Mouse (Mus musculus): ENCODE results near the gene Nt5c3b.

DNA sequence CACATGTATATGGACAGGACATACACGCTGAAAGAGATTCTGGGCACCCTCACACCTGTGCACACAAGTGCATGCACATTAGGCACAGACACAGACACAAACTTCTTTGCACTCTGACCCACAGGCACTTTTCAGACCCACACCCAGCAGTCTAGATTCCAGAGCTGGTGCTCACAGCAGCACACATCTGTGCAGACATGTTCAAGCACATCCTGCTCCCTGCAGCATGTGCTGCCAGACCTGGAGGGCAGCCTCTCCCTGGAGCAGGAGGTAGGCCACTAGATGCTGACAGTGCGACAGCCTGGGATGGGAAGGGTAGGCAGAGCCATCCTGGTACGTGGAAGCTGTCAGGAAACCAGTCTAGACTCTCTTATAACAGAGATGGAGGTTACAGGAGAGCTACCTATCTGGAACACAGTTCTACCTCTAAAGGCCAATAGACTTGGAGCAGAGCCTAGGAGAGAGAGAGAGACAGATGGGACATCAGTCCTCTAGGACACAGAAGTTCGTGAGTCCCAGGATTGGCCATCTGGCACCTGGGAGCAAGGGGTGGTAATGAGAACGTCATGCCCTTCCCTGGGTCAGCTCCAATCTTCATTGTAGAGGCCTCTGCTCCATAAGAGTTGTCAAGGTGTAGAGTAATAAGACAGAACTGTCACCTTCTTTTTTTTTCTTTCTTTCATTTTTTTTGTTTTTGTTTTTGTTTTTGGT lies 34.5 kb downstream of the Nt5c3b start:
- no peak for TF ChIP-seq POLR2A (IDR thresholded peaks at IDR 0.05; ENCODE audit: low read depth, low read length)
- TF ChIP-seq CTCF (IDR thresholded peaks at IDR 0.05; ENCODE audit: extremely low read depth, insufficient read depth, insufficient read length, insufficient replicate concordance): no peak
